Mouse (Mus musculus) frontal cortex, adult (tissue): ENCODE measurements around the gene Tmem260.
"Not testable (repeated sequence)": the region's sequence is repeated elsewhere in the genome, so short reads cannot be mapped to it uniquely, and the experiment has no call there.

Source experiments
- ATAC-seq: cut with Nextera tagmentation; 2 replicates; pipeline ENCODE4 v1.9.2; 2017; ENCODE audit warnings: mild to moderate bottlenecking, moderate library complexity, mixed read lengths; ENCODE audit not compliant: low TSS enrichment

Gene Tmem260

DNA sequence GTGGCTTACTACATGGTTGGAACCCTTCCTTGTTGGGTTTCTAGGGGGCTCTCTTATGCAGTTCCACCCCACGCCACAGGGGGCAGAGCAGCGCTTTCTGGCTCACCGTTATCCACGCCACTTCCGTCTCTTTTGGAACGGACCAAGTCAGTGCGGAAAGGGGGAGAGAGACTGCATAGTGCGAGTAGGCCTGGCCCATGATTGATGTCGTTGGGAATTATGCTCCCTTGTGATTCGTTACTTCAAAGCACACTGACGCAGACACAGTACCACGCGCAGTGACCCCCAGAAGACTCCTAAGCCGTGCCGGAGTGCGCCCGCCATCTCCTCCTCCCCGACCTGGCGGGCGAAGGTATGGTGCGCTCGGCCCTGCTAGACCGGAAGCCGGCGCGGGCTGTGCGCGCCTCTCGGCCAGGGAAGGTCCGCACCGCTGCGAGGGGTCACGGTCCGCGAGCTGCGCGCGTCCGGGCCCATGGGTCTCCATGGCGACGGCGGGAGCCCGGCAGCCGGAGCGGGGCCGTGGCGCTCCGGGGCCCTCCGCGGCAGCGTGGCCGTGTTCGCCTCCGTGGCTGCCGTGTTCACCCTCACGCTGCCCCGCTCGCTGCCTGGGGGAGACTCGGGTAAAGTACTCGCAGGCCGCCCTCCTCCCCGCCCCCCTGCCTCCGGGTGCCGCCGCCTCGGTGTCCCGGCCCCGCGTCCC lies at the start of gene Tmem260:
Gene Tmem260, plus strand, starts transcription at position 141 of the 700 bp plus-strand sequence.
- ATAC-seq, result peak; percentile 98

DNA sequence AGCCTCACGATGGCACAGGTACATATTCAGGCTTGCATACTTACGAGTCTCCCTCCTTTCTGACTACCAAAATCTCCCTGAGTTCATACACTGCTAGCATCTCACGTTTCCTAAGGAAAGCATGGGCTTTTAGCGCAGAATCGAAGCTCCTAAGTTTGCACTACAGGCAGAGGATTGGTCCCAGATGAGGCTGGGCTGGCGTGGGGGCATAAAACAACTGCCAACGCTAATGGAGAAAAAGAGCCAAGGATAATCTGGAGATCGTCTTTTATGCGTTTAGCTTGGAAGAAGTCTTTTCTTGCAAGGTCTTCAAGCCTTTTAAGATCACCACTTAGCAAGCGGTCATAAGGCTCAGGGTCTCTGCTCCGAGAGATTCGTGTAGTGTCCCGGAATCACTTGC lies 39.8 kb upstream of the Tmem260 start:
- no peak for ATAC-seq

DNA sequence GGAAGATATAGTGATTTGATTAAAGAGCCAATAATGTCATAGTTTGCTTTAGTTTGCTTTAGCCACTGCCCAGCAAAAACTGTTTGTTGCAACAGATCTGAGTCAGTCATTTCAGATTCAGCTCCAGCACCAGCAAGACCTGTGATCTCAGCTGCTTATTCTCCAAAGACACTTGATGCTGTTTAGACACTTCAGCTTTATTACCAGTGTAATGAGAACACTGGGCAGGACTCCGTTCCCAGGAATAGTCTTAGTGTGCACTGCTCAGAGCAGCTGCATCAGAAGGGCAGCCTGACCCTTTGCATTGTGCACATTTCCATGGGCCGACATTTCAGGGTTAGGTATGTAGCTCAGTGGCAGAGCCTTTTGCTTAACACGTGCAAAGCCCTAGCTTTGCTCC lies 28.9 kb upstream of the Tmem260 start:
- ATAC-seq, result no peak

DNA sequence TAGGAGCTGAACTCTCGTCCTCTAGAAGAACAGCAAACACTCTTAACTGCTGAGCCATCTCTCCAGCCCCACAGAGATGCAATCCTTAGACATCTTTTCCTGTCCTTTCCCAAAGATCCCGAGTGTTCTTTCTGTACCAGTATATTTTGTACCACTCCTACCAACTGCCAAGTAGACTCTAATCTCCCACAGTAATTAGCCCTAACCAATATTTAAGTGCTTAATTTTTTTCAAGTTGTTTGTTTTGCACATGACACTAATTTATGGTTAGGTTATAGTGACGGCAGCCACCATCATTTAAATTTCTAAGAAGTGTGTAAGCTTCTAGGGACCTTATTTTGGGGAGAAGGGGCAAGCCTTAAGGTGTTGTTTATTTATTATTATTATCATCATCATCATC lies 27.7 kb upstream of the Tmem260 start:
- ATAC-seq, result no peak

DNA sequence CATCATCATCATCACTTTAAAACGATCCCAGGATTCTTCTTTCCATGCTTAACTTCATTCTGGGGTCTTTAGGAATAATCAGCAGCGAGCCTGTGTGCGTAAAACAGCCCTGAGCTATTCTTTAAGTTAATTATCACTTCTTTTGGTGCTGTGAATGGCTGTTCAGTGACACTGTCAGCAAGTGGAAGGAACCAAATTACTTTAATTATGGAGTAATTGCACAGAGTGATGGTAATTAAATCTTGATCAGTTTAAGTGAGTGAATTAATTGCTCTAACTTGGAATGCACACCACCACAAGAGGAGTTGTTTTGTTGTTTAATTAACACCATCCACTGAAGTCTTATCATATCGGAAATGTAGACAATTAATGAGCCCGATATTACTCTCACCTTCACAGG lies 27.3 kb upstream of the Tmem260 start:
- no peak for ATAC-seq

DNA sequence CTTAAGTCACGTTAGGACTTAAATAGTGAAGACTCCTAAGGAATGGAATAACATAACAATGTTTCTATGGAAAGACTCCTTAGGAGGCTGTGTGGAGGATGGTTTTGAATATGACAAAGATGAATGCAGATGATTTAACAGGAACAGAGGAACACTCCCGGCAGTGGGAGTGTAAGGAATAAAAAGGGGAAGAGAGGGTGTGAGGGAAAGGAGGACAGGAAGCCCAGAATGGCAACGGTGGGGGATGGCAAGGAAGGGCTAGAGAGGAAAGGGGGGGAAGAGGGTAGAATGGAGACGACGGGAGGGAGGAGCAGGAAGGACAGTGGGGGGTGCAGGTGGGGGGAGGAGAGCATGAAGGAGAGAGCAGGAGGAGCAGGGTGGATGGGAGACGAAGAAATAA lies 24.4 kb upstream of the Tmem260 start:
- ATAC-seq, result peak; percentile 83

DNA sequence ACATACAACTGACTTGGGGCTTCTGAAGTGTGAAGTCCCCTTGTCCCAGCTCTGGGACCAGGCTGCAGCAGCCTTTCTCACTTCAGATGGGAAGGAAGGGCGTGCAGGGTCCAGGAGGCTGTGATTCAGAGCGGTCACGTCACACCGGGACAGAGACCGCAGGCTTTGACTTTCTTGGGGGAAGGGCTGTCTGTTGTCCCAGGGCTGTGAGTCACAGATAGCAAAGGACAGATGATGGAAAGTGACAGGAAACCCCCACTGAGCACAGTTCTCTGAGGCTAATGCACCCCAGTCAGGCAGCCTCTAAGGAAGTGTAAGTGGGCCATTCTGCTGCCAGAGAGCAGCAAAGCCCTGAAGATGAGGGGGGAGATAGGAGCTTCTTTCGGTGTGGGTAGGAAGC lies 23.9 kb upstream of the Tmem260 start:
- ATAC-seq, result peak; percentile 62

DNA sequence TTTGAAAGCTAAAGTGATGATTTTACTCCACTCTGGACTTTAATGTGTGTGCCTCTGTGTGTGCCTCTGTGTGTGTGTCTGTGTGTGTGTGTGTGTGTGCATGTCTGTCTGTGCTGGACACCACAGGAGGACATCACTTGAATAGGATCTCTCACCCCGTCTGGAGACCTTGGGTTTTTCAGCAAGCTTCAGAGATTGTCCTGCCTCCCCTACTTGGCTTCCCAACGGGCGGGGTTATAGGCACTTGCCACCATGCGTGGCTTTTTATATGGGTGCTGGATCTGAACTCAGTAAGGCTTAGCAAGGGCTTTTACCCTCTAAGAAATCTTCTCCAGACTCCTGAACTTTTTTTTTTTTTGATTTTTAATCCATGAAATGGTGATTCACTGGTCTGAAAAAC lies 23.5 kb upstream of the Tmem260 start:
- ATAC-seq, result peak; percentile 9; the same call in 1 of the 2 replicates

DNA sequence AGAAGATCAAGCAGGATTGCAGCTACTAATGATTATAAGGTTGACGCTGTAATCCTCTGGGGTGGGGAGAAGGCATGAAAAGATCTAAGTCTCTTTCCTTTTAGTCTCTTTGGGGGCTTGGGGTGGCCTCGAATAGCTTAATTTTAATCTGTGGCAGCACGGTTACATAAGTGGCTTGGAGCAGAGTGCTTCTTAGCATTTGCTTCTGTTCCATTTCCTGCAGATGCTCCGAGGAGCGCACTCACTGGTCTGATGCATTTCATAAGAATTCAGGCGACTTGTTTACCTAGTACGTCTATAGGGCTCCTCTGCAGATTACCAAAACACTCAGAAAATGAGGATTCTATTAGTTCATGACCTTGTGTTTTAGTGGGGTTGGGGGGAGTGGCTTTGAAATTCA lies 23.0 kb upstream of the Tmem260 start:
- peak; percentile 25 for ATAC-seq

DNA sequence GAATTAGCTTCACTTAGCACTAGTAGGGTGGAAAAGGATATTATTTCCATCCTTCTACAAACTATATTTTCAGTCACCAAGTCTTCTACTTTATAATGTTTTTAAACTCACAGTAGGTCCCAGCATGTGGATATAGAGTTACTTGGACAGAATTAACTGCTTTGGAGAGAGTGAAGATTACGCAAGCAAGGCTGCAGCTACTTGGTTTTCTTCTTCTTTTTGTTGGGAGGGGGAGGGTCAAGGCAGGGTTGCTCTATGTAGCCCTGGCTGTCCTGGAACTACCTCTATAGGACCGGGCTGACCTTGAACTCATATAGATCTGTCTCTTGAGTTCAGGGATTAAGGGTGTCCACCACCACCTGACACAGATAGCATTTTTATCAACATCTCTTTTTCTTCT lies 13.9 kb upstream of the Tmem260 start:
- ATAC-seq, result no peak

DNA sequence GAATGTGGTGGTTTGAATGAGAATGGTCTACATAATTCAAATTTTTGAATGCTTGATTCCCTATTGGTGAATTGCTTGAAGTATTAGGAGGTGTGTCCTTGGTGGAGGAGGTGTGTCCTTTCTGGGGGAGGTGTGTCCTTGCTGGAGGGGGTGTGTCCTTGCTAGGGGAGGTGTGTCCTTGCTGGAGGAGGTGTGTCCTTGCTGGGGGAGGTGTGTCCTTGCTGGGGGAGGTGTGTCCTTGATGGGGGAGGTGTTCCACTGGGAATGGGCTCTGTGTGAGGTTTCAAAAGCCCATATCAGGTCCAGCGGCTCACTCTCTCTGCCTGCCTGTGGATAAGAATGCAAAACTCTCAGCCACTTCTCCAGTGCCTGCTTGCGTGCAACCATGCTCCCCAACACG lies 2.1 kb upstream of the Tmem260 start:
- ATAC-seq, result no peak

DNA sequence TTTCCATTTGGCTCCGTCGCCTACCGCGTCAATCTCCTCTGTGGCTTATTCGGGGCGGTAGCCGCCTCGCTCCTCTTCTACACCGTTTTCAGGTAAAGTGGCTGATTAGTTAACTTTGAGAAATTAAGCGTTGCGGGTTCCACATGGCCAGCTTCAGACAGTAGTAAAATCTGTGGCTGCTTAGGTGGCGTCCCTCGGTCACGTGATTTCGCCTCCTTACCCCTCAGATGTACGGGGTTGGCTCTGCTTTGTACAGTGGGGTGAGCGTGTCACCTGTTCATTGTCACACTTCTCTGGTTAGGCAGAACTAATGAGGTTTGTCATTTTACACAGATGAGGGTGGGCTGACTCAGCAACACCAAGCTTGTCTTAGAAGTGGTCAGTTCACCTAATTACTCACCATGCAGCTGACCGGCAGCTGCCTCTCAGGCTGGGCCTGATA lies 6.1 kb downstream of the Tmem260 start:
- ATAC-seq, result no peak

DNA sequence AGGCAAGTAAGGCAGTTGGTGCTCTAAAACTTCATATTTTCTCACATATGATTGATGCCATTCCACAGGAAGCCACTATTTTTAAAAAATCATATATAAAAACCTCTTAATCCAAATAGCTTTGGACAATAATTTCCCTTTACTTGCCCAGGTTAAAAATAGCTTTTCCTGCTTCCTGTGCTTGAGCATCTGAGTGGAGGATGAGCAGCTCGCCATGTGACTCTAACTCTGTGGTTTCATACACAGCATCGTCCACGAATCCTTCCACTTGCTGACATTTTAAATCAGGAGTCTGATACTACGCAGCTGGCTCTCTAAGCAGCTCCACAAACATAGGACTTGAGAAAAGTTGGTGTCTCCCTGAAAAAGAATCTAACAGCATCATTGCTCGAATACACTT lies 7.5 kb downstream of the Tmem260 start:
- no peak for ATAC-seq

DNA sequence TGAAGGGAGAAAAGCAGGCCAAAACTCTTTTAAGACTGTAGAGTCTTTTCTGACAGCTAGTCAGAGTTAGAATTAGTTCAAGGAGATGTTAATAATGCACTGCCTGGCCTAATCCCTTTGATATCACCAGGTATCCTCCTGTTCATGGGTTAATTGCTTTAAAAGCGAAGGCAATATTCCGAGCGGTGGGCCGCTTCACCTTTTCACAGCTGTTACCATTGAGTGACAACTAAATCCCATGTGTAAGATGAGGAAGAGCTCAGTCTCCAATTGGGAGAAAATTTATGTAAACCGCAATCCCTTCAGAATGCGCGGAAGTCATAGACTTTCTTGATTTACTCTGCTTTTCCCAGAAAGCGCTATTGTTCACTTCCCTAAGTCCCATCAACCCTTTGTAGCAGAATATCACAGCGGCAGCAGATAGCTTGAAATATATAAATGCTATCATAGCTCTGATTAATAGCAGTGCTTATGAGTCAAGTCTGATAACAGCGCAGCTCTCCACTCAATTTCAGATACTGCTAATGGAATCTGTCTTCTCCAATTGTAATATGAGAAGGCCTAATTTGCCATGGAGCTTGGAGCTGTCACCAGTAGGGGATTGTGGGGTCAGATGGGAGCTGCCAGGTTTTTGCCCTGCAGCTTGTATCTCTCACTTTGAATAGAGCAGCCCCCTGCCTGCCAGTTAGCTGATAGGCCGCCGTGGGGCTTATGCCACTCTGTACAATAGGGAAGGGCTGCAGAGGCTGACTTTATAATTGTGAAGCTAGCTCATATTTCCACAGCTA lies 10.6 kb downstream of the Tmem260 start:
- no peak for ATAC-seq

DNA sequence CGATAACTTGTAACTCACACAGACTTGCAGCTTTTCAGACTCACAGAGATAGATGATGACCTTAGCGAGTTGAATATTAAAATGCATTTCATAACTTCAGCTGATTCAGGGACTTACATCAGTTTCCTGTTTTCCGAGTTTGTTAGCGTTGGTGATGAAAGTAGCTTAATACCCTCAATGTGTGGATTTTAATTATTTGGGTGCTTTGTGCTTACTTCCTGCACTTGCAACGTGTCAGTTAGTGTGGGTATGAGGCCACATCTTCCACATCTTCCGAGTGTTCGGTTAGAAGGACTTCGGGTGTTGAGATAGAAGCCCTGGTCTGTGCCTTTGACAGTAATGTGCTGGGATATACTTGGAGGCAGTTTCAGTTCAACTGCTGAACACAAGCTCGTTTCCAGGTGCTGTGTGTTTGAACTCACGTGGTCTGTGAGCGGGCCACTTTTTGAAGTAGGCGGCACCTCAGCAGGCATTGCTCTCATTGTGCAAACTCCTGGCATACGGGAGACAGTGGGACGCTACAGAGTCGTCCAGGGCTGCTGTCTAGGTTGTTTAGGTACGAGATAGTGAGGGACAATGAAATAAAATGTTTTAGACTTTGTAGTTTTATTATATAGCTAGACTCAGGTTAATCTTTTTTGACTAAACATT lies 11.5 kb downstream of the Tmem260 start:
- ATAC-seq, result no peak

DNA sequence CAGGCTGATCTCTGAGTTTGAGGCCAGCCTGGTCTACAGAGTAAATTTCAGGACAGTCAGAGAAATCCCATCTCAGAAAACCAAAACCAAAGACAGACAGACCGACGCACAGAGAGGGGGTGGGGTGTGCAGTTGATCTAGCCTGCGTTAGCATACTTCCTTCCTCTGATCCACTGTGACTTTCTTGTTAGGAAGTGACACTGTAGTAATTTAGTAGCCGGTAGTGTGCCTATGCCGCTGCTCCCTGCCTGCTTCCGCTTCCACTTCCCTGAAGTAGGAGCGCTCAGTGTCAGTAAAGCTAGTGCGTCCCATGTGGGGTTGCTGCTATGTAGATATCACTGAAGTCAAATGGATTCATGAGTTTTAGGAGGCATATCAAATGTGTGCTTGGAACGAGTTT lies 13.0 kb downstream of the Tmem260 start:
- no peak for ATAC-seq

DNA sequence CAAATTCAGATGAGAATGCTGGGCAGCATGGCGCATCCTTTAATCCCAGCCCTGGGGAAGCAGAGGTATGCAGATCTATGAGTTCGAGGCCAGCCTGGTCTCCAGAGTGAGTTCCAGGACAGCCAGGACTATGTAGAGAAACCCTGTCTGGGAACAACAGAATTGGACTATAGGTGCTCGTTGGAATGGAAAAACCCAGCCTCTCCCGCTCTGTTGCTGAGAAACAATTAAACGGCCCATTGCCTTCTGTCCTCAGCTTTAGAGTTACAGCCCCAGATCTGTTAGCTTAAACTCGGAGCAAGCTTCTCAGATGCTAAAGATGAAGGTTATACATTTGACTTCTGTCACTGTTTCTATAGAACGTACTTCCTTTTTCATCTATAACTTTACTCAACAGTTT lies 22.4 kb downstream of the Tmem260 start:
- no peak for ATAC-seq

DNA sequence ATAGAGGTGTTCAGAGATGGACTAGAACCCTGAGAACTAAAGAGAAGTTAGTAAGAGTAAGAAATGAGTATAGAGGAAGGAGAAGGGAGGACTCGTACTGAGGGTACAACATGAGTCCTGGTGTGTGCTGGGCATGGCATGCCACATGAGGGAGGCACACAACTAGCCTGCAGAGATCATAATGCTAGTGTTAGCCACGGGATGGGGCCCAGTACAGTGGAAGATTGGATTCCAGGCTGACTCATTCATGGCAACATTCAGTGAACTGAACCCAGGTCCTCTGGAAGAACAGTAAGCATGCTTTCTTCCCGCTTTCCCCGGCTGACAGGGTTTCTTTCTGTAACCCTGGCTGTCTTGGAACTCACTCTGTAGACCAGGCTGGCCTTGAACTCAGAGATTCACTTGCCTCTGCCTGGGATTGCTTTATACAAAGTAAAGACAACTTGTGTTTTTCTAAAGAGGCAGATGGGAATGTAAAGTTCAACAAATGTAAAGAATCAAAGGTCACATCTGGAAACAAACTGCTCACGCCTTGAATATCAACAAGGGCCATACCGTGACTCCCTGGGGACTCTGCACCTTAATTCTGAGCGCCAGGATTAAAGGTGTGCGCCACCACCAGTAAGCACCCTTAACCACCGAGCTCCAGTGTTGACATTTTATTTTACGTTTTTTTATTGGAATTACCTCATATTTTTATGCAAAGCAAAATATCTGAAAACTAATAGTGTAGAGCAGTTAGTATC lies 25.0 kb downstream of the Tmem260 start:
- ATAC-seq, result no peak

DNA sequence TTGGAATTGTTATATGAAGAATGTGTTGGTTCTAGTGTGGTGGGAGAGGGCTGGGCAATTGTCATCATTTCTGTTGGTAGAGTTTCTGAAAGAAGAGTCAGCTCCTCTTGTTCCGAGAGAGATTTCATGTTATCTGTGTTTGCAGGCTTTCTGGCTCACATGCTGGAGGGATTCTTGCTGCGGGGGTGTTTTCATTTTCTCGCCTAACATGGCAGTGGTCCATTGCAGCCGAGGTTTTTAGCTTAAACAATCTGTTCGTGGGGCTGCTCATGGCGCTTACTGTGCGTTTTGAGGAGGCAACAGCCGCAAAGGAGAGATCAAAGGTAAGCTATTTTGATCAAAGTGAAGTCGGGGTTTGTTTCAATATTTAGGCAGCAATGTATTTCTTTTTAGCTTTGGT lies 26.3 kb downstream of the Tmem260 start:
- ATAC-seq, result peak; percentile 96

DNA sequence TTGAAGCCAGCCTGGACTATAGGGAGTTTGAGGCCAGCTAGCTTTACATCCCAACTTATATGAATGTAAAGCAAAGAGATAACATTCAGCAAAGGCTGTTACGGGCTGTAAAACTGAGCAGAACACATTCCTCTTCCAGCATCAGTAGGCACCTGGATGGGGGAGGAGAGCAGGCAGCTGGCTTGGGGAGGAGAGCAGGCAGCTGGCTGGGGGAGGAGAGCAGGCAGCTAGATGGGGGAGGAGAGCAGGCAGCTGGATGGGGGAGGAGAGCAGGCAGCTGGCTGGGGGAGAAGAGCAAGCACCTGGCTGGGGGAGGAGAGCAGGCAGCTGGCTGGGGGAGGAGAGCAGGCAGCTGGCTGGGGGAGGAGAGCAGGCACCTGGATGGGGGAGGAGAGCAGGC lies 29.4 kb downstream of the Tmem260 start:
- ATAC-seq, result no peak

DNA sequence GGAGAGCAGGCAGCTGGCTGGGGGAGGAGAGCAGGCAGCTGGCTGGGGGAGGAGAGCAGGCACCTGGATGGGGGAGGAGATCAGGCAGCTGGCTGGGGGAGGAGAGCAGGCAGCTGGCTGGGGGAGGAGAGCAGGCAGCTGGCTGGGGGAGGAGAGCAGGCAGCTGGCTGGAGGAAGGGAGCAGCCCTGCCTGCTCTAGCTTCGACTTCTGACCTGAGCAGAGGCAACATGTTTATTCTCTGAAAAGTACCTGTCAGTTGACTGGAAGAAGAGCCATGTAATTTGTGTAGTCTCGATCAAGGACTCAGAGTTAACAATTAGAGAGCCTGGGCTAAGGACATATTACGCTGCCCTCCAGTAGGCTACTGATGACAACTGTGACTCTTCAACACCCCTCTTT lies 29.9 kb downstream of the Tmem260 start:
- ATAC-seq, result not testable (repeated sequence)

DNA sequence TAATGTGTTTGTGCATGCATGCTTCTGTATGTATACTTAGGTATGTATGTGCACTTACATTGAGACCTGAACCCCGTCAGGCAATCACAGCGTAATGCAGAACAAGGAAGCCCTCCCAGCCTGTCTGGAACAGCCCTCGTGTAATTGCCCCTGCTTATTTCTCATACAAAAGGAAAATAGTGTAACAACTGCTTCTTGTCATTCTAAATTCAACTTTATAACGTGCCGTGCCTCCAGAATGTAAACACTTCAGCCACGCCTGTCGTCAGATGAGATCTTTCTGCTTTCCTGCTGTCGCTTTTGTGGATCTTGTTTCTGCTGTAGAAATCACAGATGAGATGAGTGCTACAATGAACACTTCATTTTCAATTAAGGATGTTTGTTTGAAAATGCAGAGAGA lies 30.4 kb downstream of the Tmem260 start:
- no peak for ATAC-seq
